Mouse (Mus musculus): ENCODE measurements around the gene Bcl2l15. TPM values are rescaled to one million over a fixed set of nuclear protein-coding genes. Genes with fewer than 3 reads are reported as not detected.
A peak's percentile ranks its signal among the peaks of the same experiment; 100 is the strongest.

Bcl2l15 gene
- total RNA-seq, 1 experiment: 1.4 TPM

DNA sequence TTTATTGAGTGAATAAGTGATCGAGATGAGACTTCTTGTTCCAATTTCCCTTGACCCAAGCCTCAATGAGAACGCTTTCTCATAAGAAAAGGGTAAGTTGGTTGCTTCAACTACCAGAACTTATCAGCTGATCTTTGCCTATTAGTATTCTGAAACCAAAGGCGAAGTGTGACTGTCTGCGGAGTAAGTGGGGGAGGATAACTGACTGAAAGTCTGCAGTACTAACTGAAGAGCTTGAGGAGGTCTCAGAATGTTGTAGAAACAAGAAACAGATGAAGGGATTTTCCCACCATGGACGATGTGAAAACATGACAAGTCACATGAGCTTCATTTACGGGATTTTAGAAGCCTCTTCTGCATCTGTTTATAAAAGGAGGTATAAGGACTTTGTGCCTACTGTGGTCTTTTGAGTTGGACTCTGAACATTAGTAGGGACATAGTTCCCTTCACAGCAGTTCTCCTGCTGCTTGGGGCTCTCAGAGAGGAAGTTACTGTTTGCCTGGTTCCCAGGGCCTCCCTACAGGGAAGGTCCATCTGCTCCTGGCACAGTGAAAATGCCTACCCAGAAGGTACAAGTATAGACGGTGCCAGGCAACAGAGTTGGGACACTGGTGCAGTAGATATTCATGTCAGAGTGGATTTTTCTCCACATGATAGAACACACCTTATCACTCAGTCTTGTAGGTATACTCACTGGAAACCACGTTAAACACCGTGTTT lies 18.4 kb downstream of the Bcl2l15 start:
- DNase-seq (ENCODE audit: low read depth, low spot score): peak; percentile 46
- H3K4me1 ChIP-seq (ENCODE audit: control insufficient read depth in 2 of 2, insufficient read depth in 2 of 2, low read length in 2 of 2, poor library complexity in 1 of 2): peaks cover 0 to 3% of the 10 kb centered on the region in 2 experiments; a peak in 2 of 4 replicates

GRCm38 (mm10) chr3:103851481-103851880 lies 19.1 kb downstream of the Bcl2l15 start:
- H3K4me1 ChIP-seq (ENCODE audit: control insufficient read depth in 2 of 2, insufficient read depth in 2 of 2, low read length in 2 of 2, poor library complexity in 1 of 2): peaks cover 0 to 3% of the 10 kb centered on the region in 2 experiments; a peak in 2 of 4 replicates
- H3K36me3 ChIP-seq (ENCODE audit: control insufficient read depth, insufficient read depth, low read length, poor library complexity, severe bottlenecking): no peaks in the 10 kb centered on the region
- no peak for DNase-seq (ENCODE audit: low read depth, low spot score)
- H3K9ac ChIP-seq (ENCODE audit: insufficient read depth, low read depth, low read length, poor library complexity, severe bottlenecking): no peak overlapping the region
- H3K4me3 ChIP-seq (ENCODE audit: insufficient read depth in 1 of 2, low read depth in 1 of 2, low read length in 2 of 2, poor library complexity in 1 of 2, severe bottlenecking in 1 of 2): no peak overlapping the region
- TF ChIP-seq HCFC1 (IDR thresholded peaks at IDR 0.05; ENCODE audit: borderline replicate concordance, insufficient read depth, low read length) (no peak), ZC3H11A (IDR thresholded peaks at IDR 0.05; ENCODE audit: borderline replicate concordance, low read depth, low read length) (no peak), ZNF384 (IDR thresholded peaks at IDR 0.05; ENCODE audit: low read depth, low read length) (no peak), MAFK (IDR thresholded peaks at IDR 0.05; ENCODE audit: insufficient read depth, low read depth, low read length) (no peak), CHD2 (IDR thresholded peaks at IDR 0.05; ENCODE audit: low read depth, low read length) (no peak)
- in situ Hi-C loops (cut with MboI; ENCODE audit: low sequenced_read_pairs in 2 of 2, unreplicated experiment in 2 of 2): no loop called here
- H3K27ac ChIP-seq (ENCODE audit: insufficient read depth, low read depth, low read length, poor library complexity, severe bottlenecking): no peak overlapping the region
- H3K9me3 ChIP-seq (ENCODE audit: control insufficient read depth, insufficient read depth, low read depth, low read length): no peaks in the 10 kb centered on the region

More for the DNA sequence above, 18.4 kb downstream of the Bcl2l15 start:
- Histone ChIP-seq H3K9ac (ENCODE audit: insufficient read depth, low read depth, low read length, poor library complexity, severe bottlenecking) (no peak overlapping the region), H3K9me3 (ENCODE audit: control insufficient read depth, insufficient read depth, low read depth, low read length) (no peaks in the 10 kb centered on the region), H3K27ac (ENCODE audit: insufficient read depth, low read depth, low read length, poor library complexity, severe bottlenecking) (no peak overlapping the region), H3K36me3 (ENCODE audit: control insufficient read depth, insufficient read depth, low read length, poor library complexity, severe bottlenecking) (no peaks in the 10 kb centered on the region), H3K4me3 (ENCODE audit: insufficient read depth in 1 of 2, low read depth in 1 of 2, low read length in 2 of 2, poor library complexity in 1 of 2, severe bottlenecking in 1 of 2) (no peak overlapping the region)
- TF ChIP-seq CHD2 (IDR thresholded peaks at IDR 0.05; ENCODE audit: low read depth, low read length) (no peak; the same call in 1 of the 2 replicates), HCFC1 (IDR thresholded peaks at IDR 0.05; ENCODE audit: borderline replicate concordance, insufficient read depth, low read length) (no peak), MAFK (IDR thresholded peaks at IDR 0.05; ENCODE audit: insufficient read depth, low read depth, low read length) (no peak), ZC3H11A (IDR thresholded peaks at IDR 0.05; ENCODE audit: borderline replicate concordance, low read depth, low read length) (no peak), ZNF384 (IDR thresholded peaks at IDR 0.05; ENCODE audit: low read depth, low read length) (no peak)
- in situ Hi-C loops (cut with MboI; ENCODE audit: low sequenced_read_pairs in 2 of 2, unreplicated experiment in 2 of 2): no loop called here

DNA sequence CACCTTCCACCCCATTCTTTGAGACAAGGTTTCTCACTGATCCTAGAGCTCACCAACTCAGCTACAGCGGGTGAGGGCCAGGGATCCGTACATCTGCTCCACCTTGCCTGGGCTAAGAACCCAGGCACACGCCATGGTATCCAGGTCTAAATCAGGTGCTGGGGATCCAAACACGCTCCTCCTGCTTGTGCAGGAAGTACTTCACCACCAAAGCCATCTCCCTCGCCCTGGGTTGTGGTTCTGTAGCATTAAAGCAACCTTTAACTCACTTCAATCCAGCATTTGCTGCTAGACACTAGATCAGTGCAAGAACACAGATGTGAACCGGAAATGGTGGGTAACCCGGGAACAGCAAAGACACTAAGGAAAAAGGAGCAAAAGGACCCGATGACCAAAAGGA lies 19.5 kb downstream of the Bcl2l15 start:
- no peak overlapping the region for H3K9ac ChIP-seq (ENCODE audit: insufficient read depth, low read depth, low read length, poor library complexity, severe bottlenecking)
- H3K4me1 ChIP-seq (ENCODE audit: control insufficient read depth in 2 of 2, insufficient read depth in 2 of 2, low read length in 2 of 2, poor library complexity in 1 of 2): peaks cover 0 to 3% of the 10 kb centered on the region in 2 experiments; a peak in 2 of 4 replicates
- TF ChIP-seq ZC3H11A (IDR thresholded peaks at IDR 0.05; ENCODE audit: borderline replicate concordance, low read depth, low read length): no peak
- no peak for TF ChIP-seq CHD2 (IDR thresholded peaks at IDR 0.05; ENCODE audit: low read depth, low read length)
- no peak for TF ChIP-seq ZNF384 (IDR thresholded peaks at IDR 0.05; ENCODE audit: low read depth, low read length)
- no peak overlapping the region for H3K4me3 ChIP-seq (ENCODE audit: insufficient read depth in 1 of 2, low read depth in 1 of 2, low read length in 2 of 2, poor library complexity in 1 of 2, severe bottlenecking in 1 of 2)
- H3K27ac ChIP-seq (ENCODE audit: insufficient read depth, low read depth, low read length, poor library complexity, severe bottlenecking): no peak overlapping the region
- H3K36me3 ChIP-seq (ENCODE audit: control insufficient read depth, insufficient read depth, low read length, poor library complexity, severe bottlenecking): no peaks in the 10 kb centered on the region
- H3K9me3 ChIP-seq (ENCODE audit: control insufficient read depth, insufficient read depth, low read depth, low read length): no peaks in the 10 kb centered on the region
- DNase-seq (ENCODE audit: low read depth, low spot score): no peak
- in situ Hi-C loops (cut with MboI; ENCODE audit: low sequenced_read_pairs in 2 of 2, unreplicated experiment in 2 of 2): no loop called here

- Histone ChIP-seq H3K9me3 (ENCODE audit: control insufficient read depth, insufficient read depth, low read depth, low read length) (no peaks in the 10 kb centered on the region), H3K4me3 (ENCODE audit: insufficient read depth in 1 of 2, low read depth in 1 of 2, low read length in 2 of 2, poor library complexity in 1 of 2, severe bottlenecking in 1 of 2) (no peak overlapping the region), H3K36me3 (ENCODE audit: control insufficient read depth, insufficient read depth, low read length, poor library complexity, severe bottlenecking) (no peaks in the 10 kb centered on the region), H3K4me1 (ENCODE audit: control insufficient read depth in 2 of 2, insufficient read depth in 2 of 2, low read length in 2 of 2, poor library complexity in 1 of 2) (peaks cover 0 to 3% of the 10 kb centered on the region in 2 experiments; a peak in 2 of 4 replicates), H3K9ac (ENCODE audit: insufficient read depth, low read depth, low read length, poor library complexity, severe bottlenecking) (no peak overlapping the region), H3K27ac (ENCODE audit: insufficient read depth, low read depth, low read length, poor library complexity, severe bottlenecking) (no peak overlapping the region)
- TF ChIP-seq CHD2 (IDR thresholded peaks at IDR 0.05; ENCODE audit: low read depth, low read length): no peak
- TF ChIP-seq ZC3H11A (IDR thresholded peaks at IDR 0.05; ENCODE audit: borderline replicate concordance, low read depth, low read length): no peak
- TF ChIP-seq ZNF384 (IDR thresholded peaks at IDR 0.05; ENCODE audit: low read depth, low read length): no peak
- no peak for TF ChIP-seq HCFC1 (IDR thresholded peaks at IDR 0.05; ENCODE audit: borderline replicate concordance, insufficient read depth, low read length)
- TF ChIP-seq MAFK (IDR thresholded peaks at IDR 0.05; ENCODE audit: insufficient read depth, low read depth, low read length): no peak
- DNase-seq (ENCODE audit: low read depth, low spot score): peak; percentile 81
- in situ Hi-C loops (cut with MboI; ENCODE audit: low sequenced_read_pairs in 2 of 2, unreplicated experiment in 2 of 2): no loop called here
Measured at GRCm38 (mm10) chr3:103852565-103853299, 20.3 kb downstream of the Bcl2l15 start.
